Mouse (Mus musculus) hindbrain, embryonic 13.5 days (tissue): Measurements from ENCODE around the gene Spry1. TPM values are rescaled to one million over a fixed set of nuclear protein-coding genes. Genes with fewer than 3 reads are reported as not detected.
A peak's percentile ranks its signal among the peaks of the same experiment; 100 is the strongest.
"Not testable (repeated sequence)": the region's sequence is repeated elsewhere in the genome, so short reads cannot be mapped to it uniquely, and the experiment has no call there.

Experiments used
- ATAC-seq: fragments of 200-750 bp; cut with Nextera tagmentation; 2 replicates; pipeline ENCODE4 v1.8.0; 2017; ENCODE audit warnings: moderate TSS enrichment; ENCODE audit not compliant: low FRiP score
- H3K27ac ChIP-seq: fragments of 300-500 bp; sonication (generic); 2 replicates; pipeline ENCODE4 v1.5.1; 2015; ENCODE audit warnings: inconsistent platforms, mild to moderate bottlenecking, moderate library complexity
- H3K27me3 ChIP-seq: fragments of 300-500 bp; sonication (generic); 2 replicates; pipeline ENCODE4 v1.6.1; 2015; ENCODE audit warnings: mild to moderate bottlenecking, inconsistent platforms
- H3K36me3 ChIP-seq: fragments of 300-500 bp; sonication (generic); 2 replicates; pipeline ENCODE4 v1.6.1; 2015; ENCODE audit warnings: mild to moderate bottlenecking, inconsistent platforms
- H3K4me1 ChIP-seq: fragments of 300-500 bp; sonication (generic); replicated peaks from 2 replicates; pipeline ENCODE4 v1.6.1; 2015; ENCODE audit warnings: inconsistent platforms
- H3K4me2 ChIP-seq: fragments of 300-500 bp; sonication (generic); 2 replicates; pipeline ENCODE4 v1.6.1; 2015; ENCODE audit warnings: inconsistent platforms, mild to moderate bottlenecking, moderate library complexity
- H3K4me3 ChIP-seq: fragments of 300-500 bp; sonication (generic); 2 replicates; pipeline ENCODE4 v1.5.1; 2015; ENCODE audit warnings: mild to moderate bottlenecking, inconsistent platforms
- H3K9ac ChIP-seq: fragments of 300-500 bp; sonication (generic); 2 replicates; pipeline ENCODE4 v1.6.1; 2015; ENCODE audit warnings: mild to moderate bottlenecking, inconsistent platforms
- H3K9me3 ChIP-seq: fragments of 300-500 bp; sonication (generic); 2 replicates; pipeline ENCODE4 v1.6.1; 2016; ENCODE audit warnings: inconsistent platforms
- WGBS: fragments of 180-500 bp; shearing (Covaris S2); methylation state at CpG from one replicate; pipeline ENCODE4 v1.1.7; 2015; 5-methylcytosine and 5-hydroxymethylcytosine counted together
- polyA plus RNA-seq: library from polyadenylated mRNA; unstranded; fragments of >200 nt; fragmentation: Nextera tagmentation; extraction: Ambion mirVana; gene quantifications from 2 replicates; pipeline ENCODE4 v1.2.1, GENCODE M21; 2015

The Spry1 gene
- polyA plus RNA-seq = 4.4 and 5.7 TPM in 2 replicates

- WGBS = under 1% methylated on average over 38 of the region's 38 CpGs
- Histone ChIP-seq H3K9ac (peak within 1 kb of the TSS; percentile 87), H3K27me3 (peaks cover 17% of the 10 kb centered on the region), H3K4me2 (peak within 1 kb of the TSS; percentile 85), H3K36me3 (peaks cover 16% of the 10 kb centered on the region), H3K9me3 (no peaks in the 10 kb centered on the region), H3K4me3 (peak within 1 kb of the TSS; percentile 82), H3K27ac (peak within 1 kb of the TSS; percentile 93), H3K4me1 (peaks cover 28% of the 10 kb centered on the region)
- peak; percentile 94 for ATAC-seq
These were observed at the start of gene Spry1 for GRCm38 (mm10) chr3:37639690-37640089. Gene Spry1, plus strand, starts transcription at chr3:37639947.

GRCm38 (mm10) chr3:37595721-37596120 is 44.0 kb upstream of the Spry1 start:
- ATAC-seq = no peak
- WGBS = 66% methylated on average over 10 of the region's 10 CpGs

GRCm38 (mm10) chr3:37596519-37596918 is 43.2 kb upstream of the Spry1 start:
- H3K4me2 ChIP-seq = no peak overlapping the region
- ATAC-seq = no peak

More at GRCm38 (mm10) chr3:37595721-37596120, 44.0 kb upstream of the Spry1 start:
- no peak overlapping the region for H3K4me2 ChIP-seq
- no peaks in the 10 kb centered on the region for H3K9me3 ChIP-seq
- no peaks in the 10 kb centered on the region for H3K4me1 ChIP-seq
- H3K27me3 ChIP-seq = no peaks in the 10 kb centered on the region
- no peak overlapping the region for H3K4me3 ChIP-seq
- no peak overlapping the region for H3K9ac ChIP-seq
- no peak overlapping the region for H3K27ac ChIP-seq
- H3K36me3 ChIP-seq = no peaks in the 10 kb centered on the region

GRCm38 (mm10) chr3:37597200-37597599 is 42.5 kb upstream of the Spry1 start:
- Histone ChIP-seq H3K9ac (no peak overlapping the region), H3K4me3 (no peak overlapping the region), H3K27ac (no peak overlapping the region), H3K4me1 (no peaks in the 10 kb centered on the region), H3K9me3 (no peaks in the 10 kb centered on the region), H3K36me3 (no peaks in the 10 kb centered on the region), H3K4me2 (no peak overlapping the region), H3K27me3 (no peaks in the 10 kb centered on the region)
- ATAC-seq = no peak
- 82% methylated on average over 5 of the region's 5 CpGs for WGBS

More at GRCm38 (mm10) chr3:37596519-37596918, 43.2 kb upstream of the Spry1 start:
- 66% methylated on average over 6 of the region's 6 CpGs for WGBS
- no peaks in the 10 kb centered on the region for H3K4me1 ChIP-seq
- no peaks in the 10 kb centered on the region for H3K36me3 ChIP-seq
- H3K9me3 ChIP-seq = no peaks in the 10 kb centered on the region
- no peak overlapping the region for H3K27ac ChIP-seq
- H3K4me3 ChIP-seq = no peak overlapping the region
- H3K9ac ChIP-seq = no peak overlapping the region
- no peaks in the 10 kb centered on the region for H3K27me3 ChIP-seq

GRCm38 (mm10) chr3:37599641-37600040 is 40.1 kb upstream of the Spry1 start:
- ATAC-seq, H3K27ac ChIP-seq, H3K27me3 ChIP-seq, H3K9me3 ChIP-seq, H3K4me1 ChIP-seq, H3K36me3 ChIP-seq, H3K4me3 ChIP-seq, H3K4me2 ChIP-seq, H3K9ac ChIP-seq: not testable (repeated sequence)
- WGBS = 94% methylated on average over 14 of the region's 14 CpGs

- no peak overlapping the region for H3K4me3 ChIP-seq
- no peak for ATAC-seq
- H3K4me1 ChIP-seq = peaks cover 7% of the 10 kb centered on the region
- no peaks in the 10 kb centered on the region for H3K36me3 ChIP-seq
- no peak overlapping the region for H3K9ac ChIP-seq
- 0 out of 2 replicates have a peak, but pooled peaks cover 3% of the 10 kb centered on the region for H3K9me3 ChIP-seq
- WGBS = 96% methylated on average over 9 of the region's 9 CpGs
- H3K27me3 ChIP-seq = no peaks in the 10 kb centered on the region
- no peak overlapping the region for H3K27ac ChIP-seq
- H3K4me2 ChIP-seq = no peak overlapping the region
These were observed 37.4 kb upstream of the Spry1 start for GRCm38 (mm10) chr3:37602356-37602755.

GRCm38 (mm10) chr3:37602890-37603289 is 36.9 kb upstream of the Spry1 start:
- 84% methylated on average over 7 of the region's 7 CpGs for WGBS
- no peaks in the 10 kb centered on the region for H3K36me3 ChIP-seq
- no peak overlapping the region for H3K27ac ChIP-seq
- H3K4me1 ChIP-seq = peaks cover 7% of the 10 kb centered on the region
- H3K9me3 ChIP-seq = 0 out of 2 replicates have a peak, but pooled peaks cover 3% of the 10 kb centered on the region
- no peaks in the 10 kb centered on the region for H3K27me3 ChIP-seq
- no peak overlapping the region for H3K4me2 ChIP-seq
- no peak overlapping the region for H3K9ac ChIP-seq
- no peak overlapping the region for H3K4me3 ChIP-seq
- no peak for ATAC-seq

- ATAC-seq = no peak
These were observed 36.2 kb upstream of the Spry1 start for GRCm38 (mm10) chr3:37603541-37603940.

GRCm38 (mm10) chr3:37604976-37605875 is 34.5 kb upstream of the Spry1 start:
- 0 out of 2 replicates have a peak, but pooled peaks cover 3% of the 10 kb centered on the region for H3K9me3 ChIP-seq
- no peak overlapping the region for H3K4me2 ChIP-seq
- H3K4me3 ChIP-seq = no peak overlapping the region
- WGBS = 68% methylated on average over 13 of the region's 13 CpGs
- H3K9ac ChIP-seq = peak overlapping the region; percentile 39; the same call in 1 of the 2 replicates
- no peak for ATAC-seq
- no peaks in the 10 kb centered on the region for H3K36me3 ChIP-seq
- no peaks in the 10 kb centered on the region for H3K27me3 ChIP-seq
- H3K27ac ChIP-seq = no peak overlapping the region
- H3K4me1 ChIP-seq = peaks cover 7% of the 10 kb centered on the region

More at GRCm38 (mm10) chr3:37603541-37603940, 36.2 kb upstream of the Spry1 start:
- no peak overlapping the region for H3K9ac ChIP-seq
- peaks cover 7% of the 10 kb centered on the region for H3K4me1 ChIP-seq
- H3K4me2 ChIP-seq = no peak overlapping the region
- H3K27ac ChIP-seq = no peak overlapping the region
- H3K36me3 ChIP-seq = no peaks in the 10 kb centered on the region
- WGBS = 87% methylated on average over 3 of the region's 3 CpGs
- no peaks in the 10 kb centered on the region for H3K27me3 ChIP-seq
- no peak overlapping the region for H3K4me3 ChIP-seq
- H3K9me3 ChIP-seq = 0 out of 2 replicates have a peak, but pooled peaks cover 3% of the 10 kb centered on the region

GRCm38 (mm10) chr3:37605876-37606238 is 33.9 kb upstream of the Spry1 start:
- 91% methylated on average over 10 of the region's 10 CpGs for WGBS
- Histone ChIP-seq H3K9ac (no peak overlapping the region), H3K27ac (no peak overlapping the region), H3K4me2 (no peak overlapping the region), H3K36me3 (no peaks in the 10 kb centered on the region), H3K4me1 (peaks cover 7% of the 10 kb centered on the region), H3K27me3 (no peaks in the 10 kb centered on the region), H3K4me3 (no peak overlapping the region), H3K9me3 (0 out of 2 replicates have a peak, but pooled peaks cover 3% of the 10 kb centered on the region)
- ATAC-seq = 0 out of 2 replicates have a peak, but pooled peaks have one; percentile 36

- Histone ChIP-seq H3K27me3 (no peaks in the 10 kb centered on the region), H3K9me3 (0 out of 2 replicates have a peak, but pooled peaks cover 3% of the 10 kb centered on the region), H3K4me3 (no peak overlapping the region), H3K27ac (no peak overlapping the region), H3K36me3 (no peaks in the 10 kb centered on the region), H3K9ac (no peak overlapping the region), H3K4me2 (no peak overlapping the region), H3K4me1 (peaks cover 7% of the 10 kb centered on the region)
- WGBS = 91% methylated on average over 4 of the region's 4 CpGs
- no peak for ATAC-seq
These were observed 30.8 kb upstream of the Spry1 start for GRCm38 (mm10) chr3:37608926-37609325.

GRCm38 (mm10) chr3:37610670-37611069 is 29.1 kb upstream of the Spry1 start:
- 97% methylated on average over 2 of the region's 2 CpGs for WGBS
- no peak for ATAC-seq
- H3K27me3 ChIP-seq = no peaks in the 10 kb centered on the region

More at GRCm38 (mm10) chr3:37610670-37611069, 29.1 kb upstream of the Spry1 start:
- Histone ChIP-seq H3K36me3 (no peaks in the 10 kb centered on the region), H3K27ac (no peak overlapping the region), H3K4me3 (no peak overlapping the region), H3K9ac (no peak overlapping the region), H3K4me1 (no peaks in the 10 kb centered on the region), H3K4me2 (no peak overlapping the region), H3K9me3 (0 out of 2 replicates have a peak, but pooled peaks cover 3% of the 10 kb centered on the region)
